Mouse (Mus musculus) myocyte (in vitro differentiated cells): Measurements from ENCODE around the gene Hist1h2be. TPM values are rescaled to one million over a fixed set of nuclear protein-coding genes. Genes with fewer than 3 reads are reported as not detected.
"Not testable (repeated sequence)": the region's sequence is repeated elsewhere in the genome, so short reads cannot be mapped to it uniquely, and the experiment has no call there.

Source experiments
- H3K27me3 ChIP-seq: one replicate; pipeline ENCODE4 v1.6.1; 2011; ENCODE audit not compliant: control insufficient read depth, insufficient read depth, insufficient read length
- H3K36me3 ChIP-seq: one replicate; pipeline ENCODE4 v1.6.1; 2011; ENCODE audit not compliant: control insufficient read depth, insufficient read depth
- H3K4me2 ChIP-seq: one replicate; pipeline ENCODE4 v1.6.1; 2011; ENCODE audit warnings: low read depth, control low read depth
- H3K4me3 ChIP-seq: one replicate; pipeline ENCODE4 v1.5.1; 2011; ENCODE audit warnings: mild to moderate bottlenecking, control low read depth, moderate library complexity
- H3K79me2 ChIP-seq: one replicate; pipeline ENCODE4 v1.6.1; 2011; ENCODE audit not compliant: control insufficient read depth, insufficient read depth
- H3ac ChIP-seq: one replicate; pipeline ENCODE4 v1.6.1; 2011; ENCODE audit not compliant: control insufficient read depth, insufficient read length
- CEBPB ChIP-seq: IDR thresholded peaks from 2 replicates; pipeline ENCODE4 v1.6.1; 2011; ENCODE audit warnings: mild to moderate bottlenecking, moderate library complexity; ENCODE audit not compliant: poor library complexity, insufficient read depth, severe bottlenecking
- E2F4 ChIP-seq: IDR thresholded peaks from one replicate; pipeline ENCODE4 v1.6.1; 2011; ENCODE audit warnings: mild to moderate bottlenecking, control low read depth, moderate library complexity; ENCODE audit not compliant: insufficient read depth
- MAX ChIP-seq: IDR thresholded peaks from one replicate; pipeline ENCODE4 v1.6.1; 2011; ENCODE audit warnings: low read depth, mild to moderate bottlenecking, control low read depth
- MYOD1 ChIP-seq, 3 experiments: IDR thresholded peaks; one replicate each; pipeline ENCODE4 v1.6.1; 2011; ENCODE audit warnings: control low read depth in 2 of 3, low read depth in 2 of 3, mild to moderate bottlenecking in 2 of 3, moderate library complexity in 1 of 3; ENCODE audit not compliant: insufficient read length in 2 of 3, control insufficient read depth in 1 of 3
- MYOG ChIP-seq, 3 experiments: IDR thresholded peaks; one replicate each; pipeline ENCODE4 v1.6.1; 2011; ENCODE audit warnings: control low read depth in 2 of 3, low read depth in 2 of 3, mild to moderate bottlenecking in 2 of 3; ENCODE audit not compliant: insufficient read length in 2 of 3, control insufficient read depth in 1 of 3, insufficient read depth in 1 of 3
- POLR2A ChIP-seq: IDR thresholded peaks from one replicate; pipeline ENCODE4 v1.6.1; 2011; ENCODE audit warnings: low read depth, mild to moderate bottlenecking, control low read depth, moderate library complexity; ENCODE audit not compliant: insufficient read length
- POLR2AphosphoS2 ChIP-seq: IDR thresholded peaks from one replicate; pipeline ENCODE4 v1.6.1; 2011; ENCODE audit warnings: low read depth, control low read depth; ENCODE audit not compliant: insufficient read length
- REST ChIP-seq: IDR thresholded peaks from one replicate; pipeline ENCODE4 v1.6.1; 2011; ENCODE audit warnings: mild to moderate bottlenecking, control low read depth, moderate library complexity; ENCODE audit not compliant: insufficient read depth, insufficient read length
- SRF ChIP-seq: IDR thresholded peaks from one replicate; pipeline ENCODE4 v1.6.1; 2011; ENCODE audit warnings: low read depth; ENCODE audit not compliant: control insufficient read depth, insufficient read length
- TCF12 ChIP-seq: IDR thresholded peaks from one replicate; pipeline ENCODE4 v1.6.1; 2011; ENCODE audit warnings: mild to moderate bottlenecking, control low read depth; ENCODE audit not compliant: poor library complexity, insufficient read depth, severe bottlenecking
- TCF3 ChIP-seq: IDR thresholded peaks from one replicate; pipeline ENCODE4 v1.6.1; 2011; ENCODE audit warnings: low read depth, control low read depth; ENCODE audit not compliant: insufficient read length
- USF1 ChIP-seq: IDR thresholded peaks from one replicate; pipeline ENCODE4 v1.6.1; 2011; ENCODE audit warnings: low read depth, mild to moderate bottlenecking, control low read depth, moderate library complexity
- polyA plus RNA-seq: library from polyadenylated mRNA; unstranded; fragments of >200 nt; fragmentation: generic; extraction: Trizol; gene quantifications from one replicate; pipeline ENCODE4 v1.2.1, GENCODE M21; 2012; ENCODE audit warnings: missing spikeins

Hist1h2be gene
- polyA plus RNA-seq, 1 experiment = 4.3 TPM

GRCm38 (mm10) chr13:23551931-23552914 lies 68.7 kb downstream of the Hist1h2be start:
- Histone ChIP-seq H3K4me3 (peak overlapping the region; percentile 17), H3K4me2 (peak overlapping the region; percentile 62), H3ac (no peak overlapping the region)

GRCm38 (mm10) chr13:23551146-23551834 lies 69.6 kb downstream of the Hist1h2be start, which contains the start of gene Hist1h4f:
Hist1h4f (minus strand) TSS chr13:23551648.
- peak within 1 kb of the TSS; percentile 17 for H3K4me3 ChIP-seq
- TF ChIP-seq POLR2A = peak; percentile 92
- peak; percentile 41 for TF ChIP-seq SRF
- TF ChIP-seq E2F4 = peak; percentile 86
- TF ChIP-seq POLR2AphosphoS2 = peak; percentile 99

More at GRCm38 (mm10) chr13:23551931-23552914, 68.7 kb downstream of the Hist1h2be start:
- Histone ChIP-seq H3K27me3 (no peaks in the 10 kb centered on the region), H3K36me3 (no peaks in the 10 kb centered on the region), H3K79me2 (no peaks in the 10 kb centered on the region)
- TF ChIP-seq POLR2A (no peak), USF1 (no peak), MAX (no peak), TCF12 (no peak), MYOG (IDR thresholded peaks at IDR 0.05; ENCODE audit: control insufficient read depth in 1 of 3, insufficient read depth in 1 of 3, insufficient read length in 2 of 3, low read depth in 2 of 3) (no peak), E2F4 (no peak), SRF (no peak), CEBPB (no peak), POLR2AphosphoS2 (no peak)

GRCm38 (mm10) chr13:23550761-23551145 lies 70.2 kb downstream of the Hist1h2be start:
- Histone ChIP-seq H3K27me3 (no peaks in the 10 kb centered on the region), H3K79me2 (no peaks in the 10 kb centered on the region), H3ac (no peak overlapping the region), H3K4me2 (peak overlapping the region; percentile 62), H3K4me3 (peak overlapping the region; percentile 17), H3K36me3 (no peaks in the 10 kb centered on the region)
- peak; percentile 47 for TF ChIP-seq POLR2AphosphoS2
- TF ChIP-seq USF1 = no peak
- no peak for TF ChIP-seq CEBPB

More at GRCm38 (mm10) chr13:23551146-23551834, 69.6 kb downstream of the Hist1h2be start, which contains the start of gene Hist1h4f:
- peak within 1 kb of the TSS; percentile 62 for H3K4me2 ChIP-seq
- not testable (repeated sequence) for H3K27me3 ChIP-seq, H3ac ChIP-seq, H3K36me3 ChIP-seq, H3K79me2 ChIP-seq

- H3K36me3 ChIP-seq = no peaks in the 10 kb centered on the region
- H3ac ChIP-seq = no peak overlapping the region
- peaks cover 4% of the 10 kb centered on the region for H3K79me2 ChIP-seq
- no peaks in the 10 kb centered on the region for H3K27me3 ChIP-seq
- no peak overlapping the region for H3K4me3 ChIP-seq
- no peak overlapping the region for H3K4me2 ChIP-seq
- no peak for TF ChIP-seq MYOD1 (IDR thresholded peaks at IDR 0.05; ENCODE audit: control insufficient read depth in 1 of 3, insufficient read length in 2 of 3, low read depth in 2 of 3)
- TF ChIP-seq E2F4 = no peak
- no peak for TF ChIP-seq MAX
- no peak for TF ChIP-seq POLR2A
- no peak for TF ChIP-seq POLR2AphosphoS2
- no peak for TF ChIP-seq USF1
- TF ChIP-seq TCF12 = no peak
- no peak for TF ChIP-seq SRF
- no peak for TF ChIP-seq CEBPB
- no peak for TF ChIP-seq MYOG (IDR thresholded peaks at IDR 0.05; ENCODE audit: control insufficient read depth in 1 of 3, insufficient read depth in 1 of 3, insufficient read length in 2 of 3, low read depth in 2 of 3)
- TF ChIP-seq TCF3 = no peak
- TF ChIP-seq REST = no peak
Observed at GRCm38 (mm10) chr13:23546694-23547093, 74.2 kb downstream of the Hist1h2be start.

GRCm38 (mm10) chr13:23544787-23545120 lies 76.2 kb downstream of the Hist1h2be start:
- not testable (repeated sequence) for H3K27me3 ChIP-seq, H3K79me2 ChIP-seq, H3K36me3 ChIP-seq, H3ac ChIP-seq
- peak overlapping the region; percentile 42 for H3K4me2 ChIP-seq
- H3K4me3 ChIP-seq = peak overlapping the region; percentile 37
